Mouse (Mus musculus) kidney, postnatal 36 days (tissue): ENCODE measurements around the gene Dlk2.

Experiments
- DNase-seq, 2 experiments: peaks; one replicate each; pipeline ENCODE4 v3.0.0; 2021 to 2022; ENCODE audit warnings: mixed read lengths in 2 of 2

The Dlk2 gene

GRCm38 (mm10) chr17:46273803-46274236, 23.4 kb upstream of the Dlk2 start:
- no peak for DNase-seq

- no peak for DNase-seq
These were observed 22.8 kb upstream of the Dlk2 start for GRCm38 (mm10) chr17:46274465-46274864.

- no peak for DNase-seq
These were observed 22.2 kb upstream of the Dlk2 start for GRCm38 (mm10) chr17:46275034-46275433.

GRCm38 (mm10) chr17:46275506-46275905, 21.7 kb upstream of the Dlk2 start:
- DNase-seq: no peak

GRCm38 (mm10) chr17:46277586-46277985, 19.6 kb upstream of the Dlk2 start:
- no peak for DNase-seq

- DNase-seq: no peak
These were observed 19.0 kb upstream of the Dlk2 start for GRCm38 (mm10) chr17:46278011-46278765.

GRCm38 (mm10) chr17:46282483-46283123, 14.6 kb upstream of the Dlk2 start, which contains the start of gene Tjap1:
Tjap1 (minus strand) TSS chr17:46283026.
- peak; percentile 89 to 95 for DNase-seq

- peak; percentile 41 to 46 for DNase-seq
These were observed 14.1 kb upstream of the Dlk2 start for GRCm38 (mm10) chr17:46283140-46283539.

- DNase-seq: peak; percentile 45 to 60
These were observed 13.3 kb upstream of the Dlk2 start for GRCm38 (mm10) chr17:46283911-46284310.

- DNase-seq: no peak
These were observed 12.6 kb upstream of the Dlk2 start for GRCm38 (mm10) chr17:46284653-46285052.

- DNase-seq: no peak
These were observed 11.8 kb upstream of the Dlk2 start for GRCm38 (mm10) chr17:46285407-46285806.

- peak; percentile 84 to 86 for DNase-seq
These were observed 9.5 kb upstream of the Dlk2 start for GRCm38 (mm10) chr17:46287678-46288095.

GRCm38 (mm10) chr17:46296601-46297000, 620 bp upstream of the Dlk2 start:
- no peak for DNase-seq

- no peak for DNase-seq
These were observed 225 bp upstream of the Dlk2 start for GRCm38 (mm10) chr17:46297028-46297363.

- peak; percentile 81 to 94 for DNase-seq
These were observed 1.1 kb downstream of the Dlk2 start for GRCm38 (mm10) chr17:46298220-46298913.

- DNase-seq: peak in 1 of 2 experiments; percentile 22
These were observed 4.7 kb downstream of the Dlk2 start for GRCm38 (mm10) chr17:46301892-46302291.

- DNase-seq: no peak
These were observed 7.0 kb downstream of the Dlk2 start for GRCm38 (mm10) chr17:46304184-46304583.

GRCm38 (mm10) chr17:46306956-46307355, 9.7 kb downstream of the Dlk2 start:
- no peak for DNase-seq

- DNase-seq: no peak
These were observed 12.6 kb downstream of the Dlk2 start for GRCm38 (mm10) chr17:46309835-46310234.

GRCm38 (mm10) chr17:46310515-46310914, 13.3 kb downstream of the Dlk2 start:
- DNase-seq: no peak

GRCm38 (mm10) chr17:46313135-46313715, 16.0 kb downstream of the Dlk2 start:
- DNase-seq: no peak

- no peak for DNase-seq
These were observed 18.6 kb downstream of the Dlk2 start for GRCm38 (mm10) chr17:46315813-46316212.

GRCm38 (mm10) chr17:46320492-46320891, 23.3 kb downstream of the Dlk2 start:
- DNase-seq: peak; percentile 35 to 43
